Mouse (Mus musculus) midbrain, embryonic 12.5 days (tissue): ENCODE data around the gene Hps3. TPM values are rescaled to one million over a fixed set of nuclear protein-coding genes. Genes with fewer than 3 reads are reported as not detected.
"Not testable (repeated sequence)": the region's sequence is repeated elsewhere in the genome, so short reads cannot be mapped to it uniquely, and the experiment has no call there.

Experiments used
- ATAC-seq: fragments of 200-750 bp; cut with Nextera tagmentation; 2 replicates; pipeline ENCODE4 v1.8.0; 2017; ENCODE audit warnings: low read depth, moderate TSS enrichment, moderate library complexity; ENCODE audit not compliant: low FRiP score
- H3K27ac ChIP-seq: fragments of 300-500 bp; sonication (generic); replicated peaks from 2 replicates; pipeline ENCODE4 v1.5.1; 2016; ENCODE audit warnings: mild to moderate bottlenecking
- H3K27me3 ChIP-seq: fragments of 300-500 bp; sonication (generic); 2 replicates; pipeline ENCODE4 v1.6.1; 2016; ENCODE audit warnings: mild to moderate bottlenecking
- H3K36me3 ChIP-seq: fragments of 300-500 bp; sonication (generic); 2 replicates; pipeline ENCODE4 v1.6.1; 2016
- H3K4me1 ChIP-seq: fragments of 300-500 bp; sonication (generic); 2 replicates; pipeline ENCODE4 v1.6.1; 2016
- H3K4me2 ChIP-seq: fragments of 300-500 bp; sonication (generic); replicated peaks from 2 replicates; pipeline ENCODE4 v1.6.1; 2016; ENCODE audit warnings: mild to moderate bottlenecking, moderate library complexity
- H3K4me3 ChIP-seq: fragments of 300-500 bp; sonication (generic); 2 replicates; pipeline ENCODE4 v1.5.1; 2016; ENCODE audit warnings: mild to moderate bottlenecking
- H3K9ac ChIP-seq: fragments of 300-500 bp; sonication (generic); replicated peaks from 2 replicates; pipeline ENCODE4 v1.6.1; 2016; ENCODE audit warnings: mild to moderate bottlenecking, moderate library complexity
- H3K9me3 ChIP-seq: fragments of 300-500 bp; sonication (generic); 2 replicates; pipeline ENCODE4 v1.6.1; 2016; ENCODE audit warnings: mild to moderate bottlenecking
- WGBS: fragments of 180-500 bp; shearing (Covaris S2); methylation state at CpG from one replicate; pipeline ENCODE4 v1.1.7; 2016; 5-methylcytosine and 5-hydroxymethylcytosine counted together
- polyA plus RNA-seq: library from polyadenylated mRNA; unstranded; fragments of >200 nt; fragmentation: Nextera tagmentation; extraction: Ambion mirVana; gene quantifications from 2 replicates; pipeline ENCODE4 v1.2.1, GENCODE M21; 2016

Gene Hps3
- polyA plus RNA-seq, 1 experiment from 2014 or later = 13.8 TPM

DNA sequence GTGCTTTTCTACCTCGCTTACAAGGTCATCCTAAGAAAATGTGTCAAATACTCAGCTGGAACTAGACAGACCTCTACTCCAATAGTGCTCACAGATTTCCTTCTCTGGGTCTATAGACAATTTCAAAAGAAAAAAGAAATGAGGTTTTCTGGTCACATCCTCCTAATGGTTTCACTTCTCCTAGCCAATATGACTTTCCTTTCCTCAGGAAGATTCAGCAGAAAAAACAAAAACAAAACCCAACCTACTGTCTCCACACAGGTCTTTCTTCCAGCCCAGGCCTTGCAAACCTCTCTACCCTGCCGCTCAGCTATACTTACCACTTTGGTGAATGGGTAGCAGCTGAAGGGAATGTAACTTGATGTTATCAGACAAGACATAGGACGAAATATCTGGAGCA lies 6.5 kb downstream of the Hps3 start:
- Histone ChIP-seq H3K4me1 (peaks cover 2% of the 10 kb centered on the region; the same call in 1 of the 2 replicates), H3K36me3 (peaks cover 27% of the 10 kb centered on the region), H3K9me3 (no peaks in the 10 kb centered on the region), H3K4me3 (no peak overlapping the region), H3K9ac (no peak overlapping the region), H3K27me3 (no peaks in the 10 kb centered on the region), H3K4me2 (no peak overlapping the region), H3K27ac (no peak overlapping the region)
- ATAC-seq = no peak
- 94% methylated on average over 3 of the region's 3 CpGs for WGBS

DNA sequence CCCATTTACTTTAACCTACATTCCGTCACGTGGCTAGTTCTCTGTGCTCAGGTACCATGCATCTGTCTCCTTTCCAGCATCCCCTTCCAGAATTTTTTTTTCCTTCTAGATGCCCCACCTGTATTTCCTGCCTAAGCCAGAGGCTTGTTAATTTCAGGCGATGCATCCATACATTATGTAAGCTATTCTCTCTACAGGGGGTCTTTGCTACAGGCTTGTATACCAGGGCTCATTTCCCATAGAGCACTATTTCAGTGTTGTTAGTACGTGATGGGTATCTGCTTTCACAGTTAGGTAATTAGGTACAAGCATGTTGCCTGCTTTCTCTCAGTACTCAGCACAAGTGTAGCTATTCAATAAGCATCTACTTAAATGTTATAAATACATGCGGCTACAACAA lies 7.3 kb downstream of the Hps3 start:
- no peak overlapping the region for H3K4me3 ChIP-seq
- H3K9ac ChIP-seq = no peak overlapping the region
- no peaks in the 10 kb centered on the region for H3K9me3 ChIP-seq
- H3K36me3 ChIP-seq = peaks cover 35% of the 10 kb centered on the region
- H3K27me3 ChIP-seq = no peaks in the 10 kb centered on the region
- H3K4me2 ChIP-seq = no peak overlapping the region
- H3K27ac ChIP-seq = no peak overlapping the region
- no peak for ATAC-seq
- 93% methylated on average over 5 of the region's 5 CpGs for WGBS
- no peaks in the 10 kb centered on the region for H3K4me1 ChIP-seq

DNA sequence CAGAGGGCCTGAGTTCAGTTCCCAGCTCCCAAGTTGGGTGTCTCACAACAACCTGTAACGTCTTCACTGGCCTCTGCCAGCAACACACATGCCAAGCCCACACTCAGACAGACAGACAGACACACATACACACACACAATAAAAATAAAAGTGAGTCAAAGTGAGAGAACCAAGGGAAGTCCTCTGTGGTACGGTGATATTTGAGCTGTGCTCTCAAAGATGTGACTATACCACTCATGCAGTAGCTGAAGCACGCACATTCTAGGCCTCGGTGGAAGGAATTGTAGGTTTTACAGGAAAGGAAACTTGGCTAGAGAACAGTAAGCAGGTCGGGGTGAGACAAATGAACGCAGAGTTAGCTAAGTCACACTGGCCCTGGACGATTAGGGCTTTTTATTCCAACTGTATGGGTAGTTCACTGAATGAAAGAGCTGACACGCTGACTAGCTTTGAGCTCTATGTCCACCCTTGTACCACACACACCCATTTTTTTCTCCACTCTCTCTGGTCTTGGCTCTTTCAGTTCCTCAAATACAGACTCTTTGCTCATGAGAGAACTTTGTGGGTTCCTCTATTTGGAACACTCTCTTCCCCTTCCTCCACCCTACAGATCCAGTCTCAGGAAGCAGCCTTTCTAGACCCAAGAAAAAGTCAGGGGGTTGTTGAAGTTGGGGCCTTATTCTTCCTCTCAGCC lies 8.0 kb downstream of the Hps3 start:
- H3K4me1 ChIP-seq = no peaks in the 10 kb centered on the region
- no peak overlapping the region for H3K4me2 ChIP-seq
- H3K27ac ChIP-seq = no peak overlapping the region
- H3K27me3 ChIP-seq = no peaks in the 10 kb centered on the region
- peaks cover 40% of the 10 kb centered on the region for H3K36me3 ChIP-seq
- 91% methylated on average over 8 of the region's 8 CpGs for WGBS
- no peaks in the 10 kb centered on the region for H3K9me3 ChIP-seq
- no peak for ATAC-seq
- no peak overlapping the region for H3K4me3 ChIP-seq
- no peak overlapping the region for H3K9ac ChIP-seq

DNA sequence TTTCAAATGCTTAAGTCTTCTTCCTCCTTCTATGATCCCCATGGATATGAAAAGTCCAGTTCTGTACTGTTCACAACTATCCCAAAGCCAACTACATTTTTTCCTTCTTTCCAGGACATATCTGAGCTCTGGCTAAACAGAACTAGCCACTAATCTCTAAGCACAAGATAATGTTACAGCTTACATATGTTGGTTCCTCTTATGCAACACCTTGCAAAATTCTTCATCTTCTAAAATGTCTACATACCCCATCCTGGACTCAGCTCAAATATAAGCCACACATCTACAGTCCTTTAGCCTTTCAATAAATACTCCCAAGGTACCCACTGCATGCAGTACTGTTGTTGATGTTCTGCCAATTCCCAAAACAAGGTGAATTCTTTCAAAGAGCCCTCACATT lies 8.6 kb downstream of the Hps3 start:
- H3K27ac ChIP-seq = no peak overlapping the region
- ATAC-seq = no peak
- no peak overlapping the region for H3K4me2 ChIP-seq
- peaks cover 41% of the 10 kb centered on the region for H3K36me3 ChIP-seq
- no peaks in the 10 kb centered on the region for H3K9me3 ChIP-seq
- H3K9ac ChIP-seq = no peak overlapping the region
- H3K4me3 ChIP-seq = no peak overlapping the region
- no peaks in the 10 kb centered on the region for H3K27me3 ChIP-seq
- H3K4me1 ChIP-seq = no peaks in the 10 kb centered on the region

DNA sequence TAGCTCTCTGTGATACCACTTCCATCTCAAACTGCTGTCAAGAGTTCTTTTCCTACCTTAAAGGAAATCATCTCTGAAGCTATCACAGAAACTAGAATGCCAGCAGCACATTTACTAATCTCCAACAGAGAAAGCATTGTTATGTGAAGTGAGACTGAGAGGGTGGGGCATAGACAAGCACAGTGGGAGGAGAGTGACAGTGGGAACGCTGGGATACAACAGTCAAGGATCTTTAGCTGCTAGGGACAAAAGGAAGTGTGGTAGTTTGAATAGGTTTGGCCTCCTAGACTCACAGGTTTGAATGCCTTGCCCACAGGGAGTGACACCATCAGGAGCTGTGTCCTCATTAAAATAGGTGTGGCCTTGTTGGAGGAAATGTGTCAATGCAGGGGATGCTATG lies 11.3 kb downstream of the Hps3 start:
- Histone ChIP-seq H3K27ac (no peak overlapping the region), H3K27me3 (no peaks in the 10 kb centered on the region), H3K4me1 (no peaks in the 10 kb centered on the region), H3K4me3 (no peak overlapping the region), H3K36me3 (peaks cover 45% of the 10 kb centered on the region), H3K4me2 (no peak overlapping the region), H3K9me3 (no peaks in the 10 kb centered on the region), H3K9ac (no peak overlapping the region)
- ATAC-seq = no peak
- WGBS = 68% methylated on average over 1 of the region's 1 CpGs

DNA sequence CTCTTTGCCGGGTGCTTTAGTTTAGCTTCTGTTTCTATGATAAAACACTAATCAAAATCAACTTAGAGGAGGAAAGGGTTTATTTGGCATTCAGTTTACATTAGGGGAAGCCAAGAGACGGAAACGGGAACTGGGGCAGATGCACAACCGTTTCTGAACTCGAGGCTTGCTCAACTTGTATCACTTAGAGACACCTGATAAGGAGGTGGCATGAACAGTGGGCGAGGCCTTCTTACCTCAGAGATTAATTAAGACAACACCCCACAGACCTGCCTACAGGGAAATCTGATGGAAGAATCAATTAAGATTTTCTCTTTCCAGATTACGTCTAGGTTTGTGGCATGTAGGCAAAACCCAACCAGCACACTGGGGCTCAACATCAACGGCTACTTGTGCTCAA lies 17.0 kb downstream of the Hps3 start:
- Histone ChIP-seq H3K4me3 (no peak overlapping the region), H3K27me3 (no peaks in the 10 kb centered on the region), H3K4me1 (no peaks in the 10 kb centered on the region), H3K36me3 (peaks cover 36% of the 10 kb centered on the region), H3K9me3 (no peaks in the 10 kb centered on the region), H3K9ac (no peak overlapping the region), H3K4me2 (no peak overlapping the region), H3K27ac (no peak overlapping the region)
- 93% methylated on average over 8 of the region's 8 CpGs for WGBS
- ATAC-seq = no peak

DNA sequence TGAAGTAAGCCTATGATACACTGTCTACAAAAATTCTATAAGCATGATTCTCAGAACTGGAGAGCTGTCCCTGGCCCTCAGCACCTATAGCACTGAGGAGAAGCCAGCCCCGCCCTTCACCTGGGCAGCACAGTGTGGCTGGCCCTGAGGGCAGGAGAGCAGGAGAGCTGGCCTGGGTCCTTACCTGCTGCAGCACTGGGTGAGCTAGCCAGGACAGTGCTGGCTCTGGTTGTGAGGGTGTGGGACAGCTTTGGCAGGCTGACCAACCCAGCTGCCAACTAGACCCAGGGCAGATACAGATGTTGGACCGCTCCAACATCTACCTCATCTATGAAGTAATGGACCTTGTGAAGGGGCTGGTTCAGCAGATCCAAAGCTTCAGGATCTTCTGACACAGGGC lies 20.7 kb downstream of the Hps3 start:
- 97% methylated on average over 2 of the region's 2 CpGs for WGBS
- Histone ChIP-seq H3K36me3 (peaks cover 24% of the 10 kb centered on the region), H3K4me1 (no peaks in the 10 kb centered on the region), H3K9ac (no peak overlapping the region), H3K27ac (no peak overlapping the region), H3K9me3 (no peaks in the 10 kb centered on the region), H3K4me2 (no peak overlapping the region), H3K4me3 (no peak overlapping the region), H3K27me3 (no peaks in the 10 kb centered on the region)
- 0 out of 2 replicates have a peak, but pooled peaks have one; percentile 49 for ATAC-seq

DNA sequence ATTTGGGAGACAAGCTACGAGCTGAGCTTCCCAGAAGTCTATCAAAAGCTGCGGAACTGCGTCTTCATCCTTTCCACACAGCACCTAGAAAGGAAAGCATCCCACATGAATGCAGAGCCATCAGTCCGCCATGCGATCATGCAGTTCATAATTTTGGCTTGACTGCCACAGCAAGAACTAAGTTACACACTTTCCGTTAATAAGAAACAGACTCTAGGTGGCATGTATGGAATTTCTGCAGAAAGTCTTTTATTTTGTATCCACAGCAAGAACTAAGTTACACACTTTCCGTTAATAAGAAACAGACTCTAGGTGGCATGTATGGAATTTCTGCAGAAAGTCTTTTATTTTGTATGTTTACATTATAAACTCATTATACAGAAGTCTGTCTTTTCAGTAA lies 24.2 kb downstream of the Hps3 start:
- H3K9ac ChIP-seq, H3K4me2 ChIP-seq, H3K27me3 ChIP-seq, H3K27ac ChIP-seq, H3K4me3 ChIP-seq, H3K4me1 ChIP-seq, H3K9me3 ChIP-seq, ATAC-seq: not testable (repeated sequence)
- WGBS = 88% methylated on average over 7 of the region's 7 CpGs
- H3K36me3 ChIP-seq = peaks cover 12% of the 10 kb centered on the region

DNA sequence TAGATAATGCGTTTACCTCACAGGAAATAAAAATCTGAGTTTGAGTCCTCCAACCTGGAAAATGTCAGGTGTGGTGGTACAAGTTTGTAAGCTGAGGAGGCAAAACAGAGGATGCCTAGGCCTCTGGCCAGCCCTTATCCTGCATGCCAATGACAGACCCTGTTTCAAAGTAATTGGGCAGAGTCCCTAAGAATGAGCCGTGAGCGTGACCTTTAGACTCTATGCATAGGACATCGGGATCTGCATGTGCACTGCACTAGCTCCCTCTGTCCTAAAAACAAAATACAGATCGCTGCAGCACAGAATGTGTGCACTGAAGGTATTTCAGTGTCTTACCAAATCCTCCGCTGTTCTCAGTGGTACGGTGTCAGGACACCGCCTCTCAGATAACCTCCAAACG lies 24.7 kb downstream of the Hps3 start:
- Histone ChIP-seq H3K36me3 (peaks cover 12% of the 10 kb centered on the region), H3K9ac (no peak overlapping the region), H3K27me3 (no peaks in the 10 kb centered on the region), H3K4me2 (no peak overlapping the region), H3K9me3 (no peaks in the 10 kb centered on the region), H3K27ac (no peak overlapping the region), H3K4me3 (no peak overlapping the region), H3K4me1 (no peaks in the 10 kb centered on the region)
- 85% methylated on average over 9 of the region's 9 CpGs for WGBS
- no peak for ATAC-seq

DNA sequence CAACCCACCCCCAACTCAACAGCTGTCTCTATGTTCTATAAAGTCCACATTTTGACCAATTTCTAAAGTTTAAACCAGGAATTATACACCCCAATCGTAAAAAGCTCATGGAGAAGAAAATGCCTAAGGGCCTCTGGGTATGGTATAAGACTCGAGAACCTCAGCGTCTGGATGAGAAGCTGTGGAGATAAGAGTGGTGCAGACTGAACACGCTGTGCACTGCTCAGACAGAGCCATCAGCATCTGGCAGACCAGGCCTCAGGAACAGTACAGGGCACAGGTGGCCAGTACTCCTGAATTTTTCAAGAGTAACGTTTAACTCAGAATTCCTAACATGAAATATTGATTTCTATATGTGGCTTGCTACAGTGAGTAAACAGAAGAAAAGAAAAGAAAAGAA lies 27.4 kb downstream of the Hps3 start:
- Histone ChIP-seq H3K27ac (no peak overlapping the region), H3K4me1 (no peaks in the 10 kb centered on the region), H3K9me3 (no peaks in the 10 kb centered on the region), H3K4me2 (no peak overlapping the region), H3K27me3 (no peaks in the 10 kb centered on the region), H3K9ac (no peak overlapping the region), H3K36me3 (peaks cover 8% of the 10 kb centered on the region), H3K4me3 (no peak overlapping the region)
- no peak for ATAC-seq
- WGBS = 90% methylated on average over 5 of the region's 5 CpGs

DNA sequence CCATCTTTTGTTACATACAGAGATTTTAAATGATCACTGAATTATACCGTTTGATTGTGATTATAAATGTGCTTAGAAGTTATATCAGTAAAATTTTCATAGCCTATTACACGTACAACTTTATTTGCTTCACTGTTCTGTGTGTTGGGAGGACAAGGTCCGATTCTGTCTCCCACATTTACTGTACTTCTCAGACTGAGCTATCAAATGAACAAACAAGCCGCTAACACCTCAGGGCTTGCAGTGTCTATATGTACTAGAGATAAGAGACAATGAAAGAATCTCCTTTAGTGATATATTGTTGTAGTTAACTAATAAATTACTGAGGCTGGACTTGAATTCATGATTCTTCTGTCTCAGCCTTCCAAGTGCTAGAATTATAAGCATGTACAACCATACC lies 27.8 kb downstream of the Hps3 start:
- no peaks in the 10 kb centered on the region for H3K9me3 ChIP-seq
- peaks cover 10% of the 10 kb centered on the region for H3K36me3 ChIP-seq
- H3K27me3 ChIP-seq = no peaks in the 10 kb centered on the region
- no peak overlapping the region for H3K4me2 ChIP-seq
- ATAC-seq = no peak
- H3K27ac ChIP-seq = no peak overlapping the region
- 95% methylated on average over 4 of the region's 4 CpGs for WGBS
- H3K4me1 ChIP-seq = no peaks in the 10 kb centered on the region
- H3K9ac ChIP-seq = no peak overlapping the region
- no peak overlapping the region for H3K4me3 ChIP-seq

DNA sequence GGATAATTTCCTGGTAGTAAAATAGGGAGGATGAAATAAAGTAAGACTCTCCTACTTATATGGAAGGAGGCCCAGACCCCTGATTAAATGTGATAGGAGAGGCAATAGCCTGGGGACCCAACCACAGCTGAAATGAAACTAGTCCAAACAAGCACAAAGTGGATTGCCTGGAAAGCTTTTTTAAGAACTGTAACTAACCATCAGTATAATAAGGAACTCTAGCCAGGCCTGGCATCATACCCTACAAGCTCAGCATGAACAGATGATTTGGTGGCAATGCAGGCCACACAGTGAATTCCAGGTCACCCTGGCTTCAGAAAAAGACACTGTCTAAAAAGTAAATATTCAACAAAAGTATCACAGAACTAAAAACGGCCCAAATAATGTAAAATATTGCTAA lies 29.5 kb downstream of the Hps3 start:
- no peak overlapping the region for H3K27ac ChIP-seq
- WGBS = 64% methylated on average over 1 of the region's 1 CpGs
- no peak overlapping the region for H3K4me2 ChIP-seq
- H3K4me3 ChIP-seq = no peak overlapping the region
- H3K27me3 ChIP-seq = no peaks in the 10 kb centered on the region
- H3K9me3 ChIP-seq = no peaks in the 10 kb centered on the region
- peaks cover 15% of the 10 kb centered on the region for H3K36me3 ChIP-seq
- no peak overlapping the region for H3K9ac ChIP-seq
- H3K4me1 ChIP-seq = no peaks in the 10 kb centered on the region
- no peak for ATAC-seq

DNA sequence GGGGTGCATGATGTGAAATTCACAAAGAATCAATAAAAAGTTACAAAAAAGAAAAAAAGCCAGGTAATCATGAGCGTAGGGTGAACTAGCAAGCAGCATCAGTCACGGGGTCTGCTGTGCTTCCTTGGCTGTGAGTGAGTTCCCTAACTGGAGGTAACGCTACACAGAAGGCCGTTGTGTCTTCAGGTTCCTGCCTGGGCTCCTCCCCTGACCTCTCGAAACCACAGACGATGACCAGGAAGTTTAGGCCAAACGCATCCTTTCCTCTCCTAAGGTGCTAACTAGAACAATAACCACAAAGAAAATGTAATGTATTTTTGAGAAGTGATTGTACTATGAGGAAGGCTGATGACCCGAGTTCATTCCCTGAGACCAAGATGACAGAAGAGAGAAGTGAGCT lies 30.7 kb downstream of the Hps3 start:
- no peak overlapping the region for H3K4me3 ChIP-seq
- no peak for ATAC-seq
- H3K27me3 ChIP-seq = no peaks in the 10 kb centered on the region
- H3K9ac ChIP-seq = no peak overlapping the region
- 83% methylated on average over 8 of the region's 8 CpGs for WGBS
- no peak overlapping the region for H3K27ac ChIP-seq
- no peaks in the 10 kb centered on the region for H3K4me1 ChIP-seq
- no peaks in the 10 kb centered on the region for H3K9me3 ChIP-seq
- H3K4me2 ChIP-seq = no peak overlapping the region
- peaks cover 13% of the 10 kb centered on the region for H3K36me3 ChIP-seq
